Mouse (Mus musculus) liver, embryonic 12.5 days (tissue): ENCODE measurements at regions not wholly inside any gene's neighbourhood (a gene's known extent, or its start where the extent isn't known, plus 50 kb on each side); places are given as distances from the start of the nearest gene placed in this dataset.

ENCODE experiments used
- ATAC-seq: fragments of 200-750 bp; cut with Nextera tagmentation; 2 replicates; pipeline ENCODE4 v1.8.0; 2017; ENCODE audit warnings: moderate number of reproducible peaks, mild to moderate bottlenecking, moderate library complexity
- H3K27ac ChIP-seq: fragments of 300-500 bp; sonication (generic); 2 replicates; pipeline ENCODE4 v1.5.1; 2016; ENCODE audit warnings: mild to moderate bottlenecking
- H3K27me3 ChIP-seq: fragments of 300-500 bp; sonication (generic); replicated peaks from 2 replicates; pipeline ENCODE4 v1.6.1; 2016; ENCODE audit warnings: mild to moderate bottlenecking, moderate library complexity
- H3K36me3 ChIP-seq: fragments of 300-500 bp; sonication (generic); 2 replicates; pipeline ENCODE4 v1.6.1; 2016; ENCODE audit warnings: mild to moderate bottlenecking, moderate library complexity
- H3K4me1 ChIP-seq: fragments of 300-500 bp; sonication (generic); 2 replicates; pipeline ENCODE4 v1.6.1; 2016
- H3K4me2 ChIP-seq: fragments of 300-500 bp; sonication (generic); 2 replicates; pipeline ENCODE4 v1.6.1; 2016; ENCODE audit warnings: mild to moderate bottlenecking, moderate library complexity
- H3K4me3 ChIP-seq: fragments of 300-500 bp; sonication (generic); 2 replicates; pipeline ENCODE4 v1.5.1; 2016; ENCODE audit warnings: mild to moderate bottlenecking, moderate library complexity
- H3K9ac ChIP-seq: fragments of 300-500 bp; sonication (generic); 2 replicates; pipeline ENCODE4 v1.6.1; 2016; ENCODE audit warnings: mild to moderate bottlenecking, moderate library complexity
- H3K9me3 ChIP-seq: fragments of 300-500 bp; sonication (generic); replicated peaks from 2 replicates; pipeline ENCODE4 v1.6.1; 2016; ENCODE audit warnings: mild to moderate bottlenecking, moderate library complexity
- WGBS: fragments of 180-500 bp; shearing (Covaris S2); methylation state at CpG from one replicate; pipeline ENCODE4 v1.1.7; 2016; ENCODE audit not compliant: insufficient replicate concordance; 5-methylcytosine and 5-hydroxymethylcytosine counted together

GRCm38 (mm10) chr1:105067049-105067795 is 289.3 kb downstream of the Rnf152 start:
- no peaks in the 10 kb centered on the region for H3K27me3 ChIP-seq
- H3K9me3 ChIP-seq, result no peaks in the 10 kb centered on the region
- H3K4me3 ChIP-seq, result no peak overlapping the region
- no peak overlapping the region for H3K27ac ChIP-seq
- no peak overlapping the region for H3K4me2 ChIP-seq
- no peak overlapping the region for H3K9ac ChIP-seq
- no peaks in the 10 kb centered on the region for H3K4me1 ChIP-seq
- WGBS, result 56% methylated on average over 4 of the region's 4 CpGs
- no peaks in the 10 kb centered on the region for H3K36me3 ChIP-seq
- no peak for ATAC-seq

DNA sequence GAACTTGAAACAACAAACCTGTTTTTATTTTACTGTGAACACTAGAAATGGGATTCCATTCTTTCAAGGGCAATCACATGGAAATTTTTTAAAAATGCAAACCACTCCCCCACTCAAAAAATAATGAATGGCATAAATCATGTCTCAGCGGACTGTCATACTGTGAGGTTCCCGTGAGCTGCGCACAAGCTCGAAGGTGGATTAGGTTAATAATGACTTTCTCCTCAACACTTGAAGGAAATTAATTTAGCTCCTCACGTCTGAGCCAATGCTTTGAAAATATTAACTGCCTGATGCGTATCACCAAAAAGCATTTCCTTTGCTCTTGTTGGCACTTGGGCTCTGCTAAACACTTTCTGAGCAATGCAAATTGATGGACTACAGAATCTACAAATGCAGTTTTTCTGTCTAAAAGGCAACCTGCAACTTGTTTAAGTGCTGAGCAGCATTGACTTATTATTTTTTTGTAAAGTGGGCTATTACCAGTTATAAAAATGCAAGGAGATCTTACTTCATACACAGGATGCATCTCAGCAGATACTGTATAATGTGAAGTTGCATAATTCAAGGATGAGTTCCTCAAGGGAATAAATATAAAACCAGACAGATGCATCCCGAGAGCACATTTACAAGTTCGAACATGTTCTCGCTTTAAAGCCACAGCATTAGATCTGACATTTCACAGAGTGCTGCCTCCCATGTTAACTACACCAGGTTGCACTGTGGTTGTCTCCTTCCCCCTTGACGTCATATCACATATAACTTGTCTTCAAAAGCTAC is 282.4 kb downstream of the Cdh20 start:
- 76% methylated on average over 10 of the region's 10 CpGs for WGBS
- no peaks in the 10 kb centered on the region for H3K4me1 ChIP-seq
- no peak for ATAC-seq
- no peaks in the 10 kb centered on the region for H3K36me3 ChIP-seq
- no peak overlapping the region for H3K9ac ChIP-seq
- no peaks in the 10 kb centered on the region for H3K9me3 ChIP-seq
- H3K4me3 ChIP-seq, result no peak overlapping the region
- no peaks in the 10 kb centered on the region for H3K27me3 ChIP-seq
- no peak overlapping the region for H3K4me2 ChIP-seq
- no peak overlapping the region for H3K27ac ChIP-seq
